Mouse (Mus musculus) forebrain, embryonic 13.5 days (tissue): ENCODE measurements around the gene Gm17409. TPM values are rescaled to one million over a fixed set of nuclear protein-coding genes. Genes with fewer than 3 reads are reported as not detected.

Source experiments
- ATAC-seq: fragments of 200-750 bp; cut with Nextera tagmentation; 2 replicates; pipeline ENCODE4 v1.8.0; 2017
- H3K27ac ChIP-seq: fragments of 300-500 bp; sonication (generic); 2 replicates; pipeline ENCODE4 v1.5.1; 2015; ENCODE audit warnings: inconsistent platforms, mild to moderate bottlenecking, moderate library complexity
- H3K27me3 ChIP-seq: fragments of 300-500 bp; sonication (generic); 2 replicates; pipeline ENCODE4 v1.6.1; 2015; ENCODE audit warnings: mild to moderate bottlenecking, inconsistent platforms
- H3K36me3 ChIP-seq: fragments of 300-500 bp; sonication (generic); 2 replicates; pipeline ENCODE4 v1.6.1; 2015; ENCODE audit warnings: mild to moderate bottlenecking, inconsistent platforms; ENCODE audit not compliant: poor library complexity, severe bottlenecking
- H3K4me1 ChIP-seq: fragments of 300-500 bp; sonication (generic); 2 replicates; pipeline ENCODE4 v1.6.1; 2015; ENCODE audit warnings: inconsistent platforms
- H3K4me2 ChIP-seq: fragments of 300-500 bp; sonication (generic); 2 replicates; pipeline ENCODE4 v1.6.1; 2015; ENCODE audit warnings: inconsistent platforms, mild to moderate bottlenecking, moderate library complexity
- H3K4me3 ChIP-seq: fragments of 300-500 bp; sonication (generic); 2 replicates; pipeline ENCODE4 v1.5.1; 2015; ENCODE audit warnings: mild to moderate bottlenecking, inconsistent platforms
- H3K9ac ChIP-seq: fragments of 300-500 bp; sonication (generic); 2 replicates; pipeline ENCODE4 v1.6.1; 2015; ENCODE audit warnings: mild to moderate bottlenecking, inconsistent platforms
- H3K9me3 ChIP-seq: fragments of 300-500 bp; sonication (generic); replicated peaks from 2 replicates; pipeline ENCODE4 v1.6.1; 2016; ENCODE audit warnings: inconsistent platforms
- WGBS: fragments of 180-500 bp; shearing (Covaris S2); methylation state at CpG from one replicate; pipeline ENCODE4 v1.1.7; 2015; 5-methylcytosine and 5-hydroxymethylcytosine counted together
- polyA plus RNA-seq: library from polyadenylated mRNA; unstranded; fragments of >200 nt; fragmentation: Nextera tagmentation; extraction: Ambion mirVana; gene quantifications from 2 replicates; pipeline ENCODE4 v1.2.1, GENCODE M21; 2015

Gm17409 gene
- polyA plus RNA-seq, 1 experiment from 2014 or later = not detected

GRCm38 (mm10) chr2:58485683-58486082 is 15.8 kb downstream of the Gm17409 start:
- no peak overlapping the region for H3K4me2 ChIP-seq
- H3K4me1 ChIP-seq = peaks cover 35% of the 10 kb centered on the region
- H3K36me3 ChIP-seq = no peaks in the 10 kb centered on the region
- H3K27me3 ChIP-seq = no peaks in the 10 kb centered on the region
- WGBS = 85% methylated on average over 3 of the region's 3 CpGs
- H3K27ac ChIP-seq = peak overlapping the region; percentile 32; the same call in 1 of the 2 replicates
- no peak overlapping the region for H3K4me3 ChIP-seq
- no peak for ATAC-seq
- no peaks in the 10 kb centered on the region for H3K9me3 ChIP-seq
- no peak overlapping the region for H3K9ac ChIP-seq

- 39% methylated on average over 13 of the region's 14 CpGs for WGBS
These were observed 16.7 kb downstream of the Gm17409 start for GRCm38 (mm10) chr2:58486441-58487278.

GRCm38 (mm10) chr2:58487279-58487560 is 17.3 kb downstream of the Gm17409 start:
- no peaks in the 10 kb centered on the region for H3K27me3 ChIP-seq
- no peaks in the 10 kb centered on the region for H3K9me3 ChIP-seq
- peak overlapping the region; percentile 44; the same call in 1 of the 2 replicates for H3K27ac ChIP-seq
- H3K4me1 ChIP-seq = peaks cover 35% of the 10 kb centered on the region
- no peaks in the 10 kb centered on the region for H3K36me3 ChIP-seq
- H3K4me3 ChIP-seq = no peak overlapping the region
- 78% methylated on average over 3 of the region's 3 CpGs for WGBS
- ATAC-seq = no peak
- no peak overlapping the region for H3K4me2 ChIP-seq
- no peak overlapping the region for H3K9ac ChIP-seq

More at GRCm38 (mm10) chr2:58486441-58487278, 16.7 kb downstream of the Gm17409 start:
- ATAC-seq = no peak
- Histone ChIP-seq H3K9me3 (no peaks in the 10 kb centered on the region), H3K27me3 (no peaks in the 10 kb centered on the region), H3K4me1 (peaks cover 35% of the 10 kb centered on the region), H3K36me3 (no peaks in the 10 kb centered on the region), H3K4me3 (no peak overlapping the region), H3K27ac (peak overlapping the region; percentile 44; the same call in 1 of the 2 replicates), H3K9ac (no peak overlapping the region), H3K4me2 (no peak overlapping the region)

- no peak overlapping the region for H3K9ac ChIP-seq
These were observed 18.5 kb downstream of the Gm17409 start for GRCm38 (mm10) chr2:58488404-58488803.

GRCm38 (mm10) chr2:58489275-58489674 is 19.4 kb downstream of the Gm17409 start:
- H3K9me3 ChIP-seq = no peaks in the 10 kb centered on the region
- 82% methylated on average over 9 of the region's 9 CpGs for WGBS

More at GRCm38 (mm10) chr2:58488404-58488803, 18.5 kb downstream of the Gm17409 start:
- Histone ChIP-seq H3K27ac (no peak overlapping the region), H3K4me2 (no peak overlapping the region), H3K4me1 (peaks cover 36% of the 10 kb centered on the region), H3K36me3 (no peaks in the 10 kb centered on the region), H3K27me3 (no peaks in the 10 kb centered on the region), H3K9me3 (no peaks in the 10 kb centered on the region), H3K4me3 (no peak overlapping the region)
- no peak for ATAC-seq
- 92% methylated on average over 8 of the region's 8 CpGs for WGBS

GRCm38 (mm10) chr2:58493685-58494635 is 24.0 kb downstream of the Gm17409 start:
- Histone ChIP-seq H3K4me2 (peak overlapping the region; percentile 34), H3K27me3 (no peaks in the 10 kb centered on the region), H3K36me3 (peaks cover 7% of the 10 kb centered on the region), H3K4me3 (no peak overlapping the region), H3K4me1 (peaks cover 16% of the 10 kb centered on the region), H3K9ac (no peak overlapping the region), H3K9me3 (no peaks in the 10 kb centered on the region), H3K27ac (0 out of 2 replicates have a peak overlapping the region, but pooled peaks have one; percentile 19)
- ATAC-seq = no peak
- 20% methylated on average over 18 of the region's 18 CpGs for WGBS

More at GRCm38 (mm10) chr2:58489275-58489674, 19.4 kb downstream of the Gm17409 start:
- Histone ChIP-seq H3K27ac (no peak overlapping the region), H3K9ac (no peak overlapping the region), H3K4me3 (no peak overlapping the region), H3K4me1 (peaks cover 40% of the 10 kb centered on the region), H3K27me3 (no peaks in the 10 kb centered on the region), H3K4me2 (no peak overlapping the region), H3K36me3 (no peaks in the 10 kb centered on the region)
- no peak for ATAC-seq

GRCm38 (mm10) chr2:58495271-58495670 is 25.4 kb downstream of the Gm17409 start:
- Histone ChIP-seq H3K27ac (no peak overlapping the region), H3K4me3 (no peak overlapping the region), H3K27me3 (no peaks in the 10 kb centered on the region), H3K9ac (no peak overlapping the region), H3K4me2 (no peak overlapping the region), H3K36me3 (peaks cover 7% of the 10 kb centered on the region), H3K4me1 (peaks cover 16% of the 10 kb centered on the region), H3K9me3 (no peaks in the 10 kb centered on the region)
- WGBS = 82% methylated on average over 3 of the region's 3 CpGs
- ATAC-seq = no peak

- Histone ChIP-seq H3K9me3 (no peaks in the 10 kb centered on the region), H3K36me3 (peaks cover 7% of the 10 kb centered on the region), H3K9ac (no peak overlapping the region), H3K4me3 (no peak overlapping the region), H3K4me1 (peaks cover 16% of the 10 kb centered on the region), H3K27ac (no peak overlapping the region), H3K4me2 (no peak overlapping the region), H3K27me3 (no peaks in the 10 kb centered on the region)
- no peak for ATAC-seq
- WGBS = 75% methylated on average over 8 of the region's 8 CpGs
These were observed 26.9 kb downstream of the Gm17409 start for GRCm38 (mm10) chr2:58496647-58497410.

GRCm38 (mm10) chr2:58505306-58506090 is 35.6 kb downstream of the Gm17409 start:
- Histone ChIP-seq H3K4me2 (no peak overlapping the region), H3K9ac (no peak overlapping the region), H3K9me3 (no peaks in the 10 kb centered on the region), H3K4me3 (no peak overlapping the region), H3K4me1 (peaks cover 8% of the 10 kb centered on the region; the same call in 1 of the 2 replicates), H3K36me3 (no peaks in the 10 kb centered on the region), H3K27ac (no peak overlapping the region), H3K27me3 (no peaks in the 10 kb centered on the region)
- no peak for ATAC-seq
- 89% methylated on average over 9 of the region's 9 CpGs for WGBS

- no peak for ATAC-seq
- 60% methylated on average over 8 of the region's 8 CpGs for WGBS
These were observed 40.3 kb downstream of the Gm17409 start for GRCm38 (mm10) chr2:58510192-58510591.

GRCm38 (mm10) chr2:58513212-58513611 is 43.3 kb downstream of the Gm17409 start:
- Histone ChIP-seq H3K4me3 (no peak overlapping the region), H3K27me3 (no peaks in the 10 kb centered on the region), H3K9me3 (no peaks in the 10 kb centered on the region), H3K4me2 (no peak overlapping the region), H3K27ac (no peak overlapping the region), H3K36me3 (peaks cover 4% of the 10 kb centered on the region; the same call in 1 of the 2 replicates), H3K4me1 (peaks cover 12% of the 10 kb centered on the region; the same call in 1 of the 2 replicates), H3K9ac (no peak overlapping the region)
- no peak for ATAC-seq
- WGBS = 78% methylated on average over 3 of the region's 3 CpGs

More at GRCm38 (mm10) chr2:58510192-58510591, 40.3 kb downstream of the Gm17409 start:
- Histone ChIP-seq H3K4me2 (no peak overlapping the region), H3K27ac (no peak overlapping the region), H3K9ac (no peak overlapping the region), H3K9me3 (no peaks in the 10 kb centered on the region), H3K4me1 (peaks cover 8% of the 10 kb centered on the region; the same call in 1 of the 2 replicates), H3K36me3 (peaks cover 4% of the 10 kb centered on the region; the same call in 1 of the 2 replicates), H3K27me3 (no peaks in the 10 kb centered on the region), H3K4me3 (no peak overlapping the region)
